Mouse (Mus musculus) B cell, adult (primary cell): ENCODE data around the gene Trdn. TPM values are rescaled to one million over a fixed set of nuclear protein-coding genes. Genes with fewer than 3 reads are reported as not detected.

Experiments used
- total RNA-seq: library from RNA; stranded (reverse); gene quantifications from 4 replicates; pipeline ENCODE4 v1.2.4, GENCODE M21; 2023; ENCODE audit not compliant: inconsistent age

Gene Trdn
- total RNA-seq: not detected in 4 replicates

GRCm38 (mm10) chr10:33080254-33080653 lies at the start of gene Trdn:
Gene Trdn, plus strand, starts transcription at chr10:33080554.

Other genes starting within 250 kb of the Trdn start
- gene Nkain2, start 190.1 kb upstream of the Trdn start, total RNA-seq: not detected in 4 replicates